Mouse (Mus musculus): ENCODE results near the gene Pck1. TPM values are rescaled to one million over a fixed set of nuclear protein-coding genes. Genes with fewer than 3 reads are reported as not detected.

Pck1 gene
- polyA plus RNA-seq (2012; rRNA removed) (0.15 and 0.16 TPM in 2 replicates), polyA plus RNA-seq (2014; fragmentation: Nextera tagmentation; extraction: Ambion mirVana) (0.13 and 0.18 TPM in 2 replicates)

- TF ChIP-seq CTCF (IDR thresholded peaks at IDR 0.05; ENCODE audit: low read depth): no peak
- no peak for TF ChIP-seq EP300 (IDR thresholded peaks at IDR 0.05; ENCODE audit: low read depth)
- Histone ChIP-seq H3K9ac (replicated peaks) (no peak within 1 kb of the TSS), H3K27ac (no peak within 1 kb of the TSS), H3K4me2 (ENCODE audit: low read depth) (no peak within 1 kb of the TSS), H3K4me3 (ENCODE audit: insufficient read depth in 1 of 2, low read depth in 2 of 2, low read length in 2 of 2) (no peak within 1 kb of the TSS), H3K36me3 (replicated peaks; ENCODE audit: control insufficient read depth, insufficient read depth, low read depth) (no peaks in the 10 kb centered on the region), H3K9me3 (ENCODE audit: control insufficient read depth, low read length) (no peaks in the 10 kb centered on the region), H3K4me1 (replicated peaks; ENCODE audit: control insufficient read depth in 2 of 2, insufficient read depth in 2 of 2, low read length in 1 of 2) (peaks cover 0 to 2% of the 10 kb centered on the region in 2 experiments; a peak in 1 of 4 replicates), H3K27me3 (ENCODE audit: control insufficient read depth, insufficient read depth, low read length) (no peaks in the 10 kb centered on the region)
- DNase-seq (ENCODE audit: low read depth in 3 of 3, low spot score in 3 of 3): no peak
- 69% methylated on average over 13 of the region's 13 CpGs for WGBS (ENCODE audit: insufficient replicate concordance)
- ATAC-seq (ENCODE audit: insufficient read depth): peak; percentile 69
Observed at GRCm38 (mm10) chr2:173152436-173153151, at the start of gene Pck1. Pck1 (plus strand) TSS chr2:173153048.

GRCm38 (mm10) chr2:173106409-173106808 is 46.4 kb upstream of the Pck1 start:
- no peak for DNase-seq (ENCODE audit: low read depth in 3 of 3, low spot score in 3 of 3)
- 64% methylated on average over 9 of the region's 9 CpGs for WGBS (ENCODE audit: insufficient replicate concordance)
- H3K4me2 ChIP-seq (ENCODE audit: low read depth): no peak overlapping the region
- H3K36me3 ChIP-seq (replicated peaks; ENCODE audit: control insufficient read depth, insufficient read depth, low read depth): no peaks in the 10 kb centered on the region
- ATAC-seq (ENCODE audit: insufficient read depth): no peak
- no peaks in the 10 kb centered on the region for H3K4me1 ChIP-seq (replicated peaks; ENCODE audit: control insufficient read depth in 2 of 2, insufficient read depth in 2 of 2, low read length in 1 of 2)
- H3K4me3 ChIP-seq (ENCODE audit: insufficient read depth in 1 of 2, low read depth in 2 of 2, low read length in 2 of 2): no peak overlapping the region
- H3K9ac ChIP-seq (replicated peaks): no peak overlapping the region
- TF ChIP-seq CTCF (IDR thresholded peaks at IDR 0.05; ENCODE audit: low read depth) (no peak), EP300 (IDR thresholded peaks at IDR 0.05; ENCODE audit: low read depth) (no peak)
- no peaks in the 10 kb centered on the region for H3K27me3 ChIP-seq (ENCODE audit: control insufficient read depth, insufficient read depth, low read length)
- no peak overlapping the region for H3K27ac ChIP-seq
- H3K9me3 ChIP-seq (ENCODE audit: control insufficient read depth, low read length): no peaks in the 10 kb centered on the region

GRCm38 (mm10) chr2:173106889-173107785 is 45.7 kb upstream of the Pck1 start:
- TF ChIP-seq CTCF (IDR thresholded peaks at IDR 0.05; ENCODE audit: low read depth): peak; percentile 83
- no peak for TF ChIP-seq EP300 (IDR thresholded peaks at IDR 0.05; ENCODE audit: low read depth)
- ATAC-seq (ENCODE audit: insufficient read depth): peak; percentile 43; the same call in 1 of the 2 replicates
- Histone ChIP-seq H3K4me2 (ENCODE audit: low read depth) (no peak overlapping the region), H3K36me3 (replicated peaks; ENCODE audit: control insufficient read depth, insufficient read depth, low read depth) (no peaks in the 10 kb centered on the region), H3K9ac (replicated peaks) (no peak overlapping the region), H3K9me3 (ENCODE audit: control insufficient read depth, low read length) (no peaks in the 10 kb centered on the region), H3K27me3 (ENCODE audit: control insufficient read depth, insufficient read depth, low read length) (no peaks in the 10 kb centered on the region), H3K4me3 (ENCODE audit: insufficient read depth in 1 of 2, low read depth in 2 of 2, low read length in 2 of 2) (no peak overlapping the region), H3K4me1 (replicated peaks; ENCODE audit: control insufficient read depth in 2 of 2, insufficient read depth in 2 of 2, low read length in 1 of 2) (no peaks in the 10 kb centered on the region), H3K27ac (no peak overlapping the region)
- DNase-seq (ENCODE audit: low read depth in 3 of 3, low spot score in 3 of 3): peak; percentile 26 to 34 (median 32)
- WGBS (ENCODE audit: insufficient replicate concordance): 16% methylated on average over 14 of the region's 14 CpGs

- 52% methylated on average over 6 of the region's 6 CpGs for WGBS (ENCODE audit: insufficient replicate concordance)
- Histone ChIP-seq H3K4me1 (replicated peaks; ENCODE audit: control insufficient read depth in 2 of 2, insufficient read depth in 2 of 2, low read length in 1 of 2) (no peaks in the 10 kb centered on the region), H3K36me3 (replicated peaks; ENCODE audit: control insufficient read depth, insufficient read depth, low read depth) (no peaks in the 10 kb centered on the region), H3K4me2 (ENCODE audit: low read depth) (no peak overlapping the region), H3K27ac (no peak overlapping the region), H3K27me3 (ENCODE audit: control insufficient read depth, insufficient read depth, low read length) (no peaks in the 10 kb centered on the region), H3K9me3 (ENCODE audit: control insufficient read depth, low read length) (no peaks in the 10 kb centered on the region), H3K4me3 (ENCODE audit: insufficient read depth in 1 of 2, low read depth in 2 of 2, low read length in 2 of 2) (no peak overlapping the region), H3K9ac (replicated peaks) (no peak overlapping the region)
- TF ChIP-seq EP300 (IDR thresholded peaks at IDR 0.05; ENCODE audit: low read depth): no peak
- no peak for TF ChIP-seq CTCF (IDR thresholded peaks at IDR 0.05; ENCODE audit: low read depth)
- DNase-seq (ENCODE audit: low read depth in 3 of 3, low spot score in 3 of 3) (no peak), ATAC-seq (ENCODE audit: insufficient read depth) (no peak)
Observed at GRCm38 (mm10) chr2:173108509-173109190, 44.2 kb upstream of the Pck1 start.

Data from liver, embryonic 14.5 days (tissue).